Mouse (Mus musculus): Measurements from ENCODE around the gene Hdac7.

Hdac7 gene

DNA sequence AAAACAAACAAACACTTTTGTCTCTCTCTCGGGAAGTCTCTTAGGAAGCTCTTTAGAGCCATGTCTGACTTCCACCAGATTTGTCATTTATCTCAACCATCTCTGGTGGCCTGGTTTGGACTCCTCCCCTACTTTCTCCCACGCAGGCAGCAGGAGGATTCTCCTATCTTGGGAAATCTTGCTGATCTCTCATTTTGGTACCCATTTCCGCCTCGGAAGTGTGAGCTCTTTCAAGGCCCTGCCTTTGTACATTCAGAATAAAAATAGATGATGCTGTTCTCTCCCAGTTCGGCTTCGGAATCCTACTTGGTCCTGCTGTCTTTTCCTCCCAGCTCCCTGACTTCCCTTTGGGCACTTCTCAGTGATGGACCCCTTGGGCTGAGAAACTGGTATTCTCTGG lies 10.2 kb upstream of the Hdac7 start:
- DNase-seq = no peak

DNA sequence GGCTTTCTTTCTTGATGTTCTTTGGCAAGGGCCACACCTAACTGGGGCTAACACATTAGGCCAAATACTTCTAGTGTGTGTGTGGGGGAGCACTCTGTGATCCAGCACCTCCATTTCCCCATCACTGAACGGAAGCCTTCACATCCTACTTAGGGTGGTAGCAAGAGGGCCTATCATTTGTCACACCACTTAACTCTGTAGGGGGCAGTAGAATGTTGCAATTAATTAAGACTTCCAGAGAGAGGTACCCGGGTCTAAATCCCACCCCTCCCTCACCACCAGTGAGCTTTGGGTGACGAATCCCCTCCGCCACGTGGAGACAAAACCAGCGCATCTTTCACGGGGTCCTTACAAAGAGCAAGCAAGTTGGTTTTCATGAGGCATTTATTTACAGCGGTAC lies 9.8 kb upstream of the Hdac7 start:
- no peak for DNase-seq

- no peak for DNase-seq
Observed at GRCm38 (mm10) chr15:97852291-97852690, 8.0 kb upstream of the Hdac7 start.

DNA sequence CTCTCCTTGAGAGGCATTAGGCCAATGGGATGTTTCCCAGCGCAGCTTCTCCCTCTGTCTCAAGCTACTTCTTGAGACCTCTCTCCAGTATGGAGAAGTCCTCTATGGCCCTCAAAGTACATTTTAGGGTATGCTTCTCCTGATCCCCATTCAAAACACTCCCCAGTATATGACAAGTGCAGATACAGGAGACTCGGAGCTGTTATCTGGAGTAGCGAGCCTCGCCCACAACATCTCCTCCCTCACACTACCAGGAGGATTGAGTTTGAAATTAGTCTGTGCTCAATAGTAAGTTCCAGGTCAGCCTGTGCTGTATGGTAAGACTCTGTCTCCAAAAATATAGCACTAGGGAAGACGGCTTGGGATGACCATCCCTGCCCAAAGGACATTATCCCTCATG lies 6.7 kb upstream of the Hdac7 start:
- DNase-seq = no peak

DNA sequence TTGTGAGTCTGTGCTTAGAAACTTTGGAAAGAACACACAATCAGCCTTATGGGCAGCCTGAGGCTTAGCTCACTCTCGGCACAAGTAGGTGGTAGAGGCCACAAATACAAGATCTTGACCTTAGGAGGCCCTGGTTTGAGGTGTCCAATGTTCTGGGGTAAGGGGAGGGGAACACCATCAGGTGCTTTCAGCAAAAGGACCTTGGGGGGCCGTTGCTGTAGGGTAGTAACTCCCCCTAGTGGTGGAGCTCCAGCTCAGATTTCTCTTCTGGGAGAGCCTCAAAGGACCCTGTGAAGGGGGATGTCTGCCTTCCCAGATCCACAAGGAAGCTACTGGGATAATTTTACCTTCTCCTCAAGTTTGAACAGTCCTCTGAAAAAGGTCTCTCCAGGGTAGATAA lies 6.1 kb upstream of the Hdac7 start:
- DNase-seq = peak; percentile 55 to 68

DNA sequence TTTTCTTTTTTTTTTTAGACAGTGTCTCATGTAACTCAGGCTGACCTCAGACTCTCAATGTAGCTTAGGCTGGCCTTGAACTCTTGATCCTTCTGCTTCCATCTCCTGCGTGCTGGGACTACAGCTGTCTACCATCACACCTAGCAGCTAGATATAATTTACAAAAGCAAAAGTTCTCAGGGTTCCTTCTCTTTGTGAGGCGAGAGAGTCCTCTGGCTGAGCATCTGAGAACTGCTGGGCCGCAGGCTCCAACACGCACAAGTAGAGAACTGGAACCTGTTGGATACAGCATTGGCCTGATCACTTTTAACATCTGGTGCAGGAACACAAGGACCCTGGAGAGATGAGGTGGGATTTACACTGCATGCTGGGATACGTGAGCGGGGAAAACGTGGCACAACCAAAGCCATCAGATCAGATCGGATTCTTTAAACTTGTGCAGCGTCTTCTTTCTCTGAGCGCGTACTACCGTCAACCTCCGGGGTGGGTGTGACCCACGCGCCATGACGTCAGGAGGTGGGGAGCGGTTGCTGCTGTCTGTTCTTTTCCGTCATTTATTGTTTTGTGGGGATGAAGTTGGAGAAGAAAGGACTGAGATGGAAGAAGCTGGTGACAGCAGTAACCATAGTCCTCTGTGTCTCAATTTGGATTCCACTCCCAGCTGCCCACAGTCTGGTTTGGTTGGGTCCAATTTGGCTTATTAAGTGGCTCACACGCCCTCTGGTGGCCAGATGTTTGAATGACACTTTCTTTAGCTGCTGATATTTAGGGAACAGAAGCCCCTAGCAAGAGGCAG lies 5.0 kb upstream of the Hdac7 start:
- peak; percentile 92 to 93 for DNase-seq

GRCm38 (mm10) chr15:97847866-97848265 lies 3.6 kb upstream of the Hdac7 start:
- no peak for DNase-seq

DNA sequence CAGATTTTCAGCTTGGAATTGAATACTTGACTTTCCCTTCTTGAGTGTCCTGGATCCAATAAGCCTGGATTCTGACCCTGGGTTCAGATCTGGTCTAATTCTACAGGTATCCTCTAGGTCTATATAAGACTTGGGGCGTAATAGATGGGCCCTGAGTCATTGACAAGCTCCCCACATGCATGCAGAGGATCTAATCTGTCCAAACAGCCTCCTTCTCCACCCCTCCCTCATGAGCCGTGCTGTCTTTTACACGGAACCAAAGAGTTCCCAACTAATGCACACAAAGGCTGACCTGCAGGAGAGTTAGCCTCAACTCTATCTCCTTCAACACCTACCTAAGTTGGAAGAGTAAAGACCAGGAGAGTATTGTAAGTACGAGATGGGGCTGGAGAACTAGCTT lies 3.0 kb upstream of the Hdac7 start:
- DNase-seq = no peak

DNA sequence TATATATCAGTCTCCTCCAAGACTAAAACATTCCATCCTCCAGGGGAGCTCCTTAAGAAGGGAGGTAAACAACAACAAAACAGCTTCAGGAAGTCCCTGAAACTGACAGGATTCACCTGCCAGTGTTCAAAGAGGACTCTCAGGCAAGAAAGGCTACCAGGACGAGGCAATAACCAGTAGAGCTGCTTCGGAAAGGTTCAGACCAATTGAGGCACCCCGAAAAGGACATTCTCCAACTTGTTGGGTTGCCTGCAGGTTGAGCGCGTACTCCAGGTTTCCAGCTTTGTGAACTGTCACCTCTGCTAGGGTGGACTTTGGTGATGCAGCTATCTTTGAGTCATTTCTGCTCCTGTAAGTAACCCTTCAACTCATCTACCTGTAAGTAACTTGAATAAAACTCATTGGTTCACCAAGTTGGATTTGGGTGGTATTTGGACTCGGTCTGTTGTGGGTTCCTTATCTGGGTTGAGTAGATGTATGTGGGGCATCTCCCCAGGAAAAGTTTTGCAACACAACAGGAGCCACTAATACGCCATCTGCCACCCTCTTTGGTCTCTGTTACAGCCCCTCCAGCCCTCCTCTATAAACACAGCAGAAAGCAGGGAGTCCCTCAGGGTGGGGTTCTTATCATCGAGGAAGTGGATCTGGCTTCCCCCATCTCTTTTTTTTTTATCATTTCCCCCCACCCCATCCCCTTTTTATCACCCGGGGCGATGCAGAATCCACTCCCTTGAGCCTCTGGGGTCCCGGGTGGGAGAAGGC lies 2.0 kb upstream of the Hdac7 start:
- DNase-seq = no peak

DNA sequence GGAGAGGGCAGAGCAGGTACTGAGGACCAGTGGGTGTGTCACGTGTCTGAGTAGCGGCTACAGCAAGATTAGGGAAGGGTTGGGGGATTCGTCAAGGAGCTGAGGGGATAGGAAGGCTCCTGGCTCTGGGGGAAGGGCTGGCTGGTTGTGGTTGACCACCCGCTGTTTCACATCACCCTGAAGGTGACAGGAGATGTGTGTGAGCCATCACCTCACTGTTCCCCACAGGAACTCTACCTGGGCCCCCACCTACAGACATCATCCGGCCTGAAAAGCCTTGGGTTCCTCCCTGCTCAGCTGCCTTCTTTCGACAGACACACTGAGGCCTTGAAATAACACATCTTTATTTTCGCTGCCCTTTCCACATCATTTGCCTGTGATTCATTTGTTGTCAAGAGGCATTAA lies 1.1 kb downstream of the Hdac7 start:
- DNase-seq = no peak

DNA sequence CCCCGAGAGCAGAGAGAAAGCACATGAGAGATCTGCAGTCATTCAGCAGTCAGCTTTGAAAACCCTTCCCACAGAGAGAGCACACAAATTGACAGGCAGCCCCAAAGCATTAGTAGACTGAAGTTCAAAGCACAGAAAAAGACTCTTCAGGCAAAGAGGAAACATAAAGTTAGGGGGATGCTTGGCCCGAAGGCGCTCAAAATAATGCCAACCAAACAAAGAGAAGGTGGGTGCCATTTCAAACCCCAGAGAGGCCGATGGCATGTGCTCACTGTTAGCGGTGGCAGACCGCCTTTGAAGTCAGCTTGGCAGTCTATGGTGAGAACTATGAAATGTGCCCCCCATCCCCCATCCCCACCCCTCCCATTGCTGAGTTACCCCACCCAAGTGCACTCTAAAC lies 2.2 kb downstream of the Hdac7 start:
- DNase-seq = no peak

DNA sequence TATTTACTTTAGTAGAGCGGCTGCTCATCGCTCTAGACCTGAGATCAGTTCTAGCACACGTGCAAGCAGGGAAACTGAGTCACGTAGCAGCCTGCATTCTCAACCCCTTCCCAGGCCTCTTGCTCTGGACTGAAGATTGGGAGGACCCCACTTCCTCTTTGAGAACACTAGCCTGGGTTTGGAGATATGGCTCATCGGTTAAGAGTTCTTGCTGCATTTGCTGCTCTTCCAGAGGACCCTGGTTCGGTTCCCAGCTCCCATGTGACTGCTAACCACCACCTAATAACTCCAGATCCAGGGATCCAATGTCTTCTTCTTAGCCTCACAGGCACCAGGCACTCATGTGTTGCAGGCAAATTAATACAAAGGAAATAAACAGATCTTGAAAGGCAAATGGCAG lies 2.9 kb downstream of the Hdac7 start:
- no peak for DNase-seq

- DNase-seq = peak; percentile 31 to 33
Observed at GRCm38 (mm10) chr15:97840781-97841180, 3.5 kb downstream of the Hdac7 start.

- peak; percentile 78 to 85 for DNase-seq
Observed at GRCm38 (mm10) chr15:97839991-97840455, 4.3 kb downstream of the Hdac7 start.

GRCm38 (mm10) chr15:97839473-97839872 lies 4.8 kb downstream of the Hdac7 start:
- peak; percentile 24 to 44 for DNase-seq

GRCm38 (mm10) chr15:97839012-97839411 lies 5.3 kb downstream of the Hdac7 start:
- DNase-seq = no peak

- DNase-seq = peak; percentile 80 to 88
Observed at GRCm38 (mm10) chr15:97838395-97838794, 5.9 kb downstream of the Hdac7 start.

- peak; percentile 72 to 84 for DNase-seq
Observed at GRCm38 (mm10) chr15:97837491-97838061, 6.7 kb downstream of the Hdac7 start.

GRCm38 (mm10) chr15:97836894-97837247 lies 7.4 kb downstream of the Hdac7 start:
- DNase-seq = no peak

GRCm38 (mm10) chr15:97836153-97836893 lies 8.0 kb downstream of the Hdac7 start:
- no peak for DNase-seq

- no peak for DNase-seq
Observed at GRCm38 (mm10) chr15:97832764-97833479, 11.4 kb downstream of the Hdac7 start.

- peak in 1 of 2 experiments; percentile 73 for DNase-seq
Observed at GRCm38 (mm10) chr15:97831987-97832640, 12.2 kb downstream of the Hdac7 start.
